Mouse (Mus musculus): ENCODE measurements around the gene Rbm28. TPM values are rescaled to one million over a fixed set of nuclear protein-coding genes. Genes with fewer than 3 reads are reported as not detected.

Gene Rbm28
- total and polyA plus RNA-seq, 3 experiments: 37.6 to 103 (median 56.2) TPM

GRCm38 (mm10) chr6:29118963-29119362 lies 45.8 kb downstream of the Rbm28 start:
- Histone ChIP-seq H3K9me3 (replicated peaks; ENCODE audit: low read length) (no peaks in the 10 kb centered on the region), H3K79me2 (replicated peaks; ENCODE audit: control insufficient read depth, extremely low read depth, insufficient read depth, poor library complexity, severe bottlenecking) (no peaks in the 10 kb centered on the region), H3K4me1 (ENCODE audit: control insufficient read depth in 1 of 2, insufficient read depth in 2 of 2) (peaks cover 0 to 3% of the 10 kb centered on the region in 2 experiments; a peak in 1 of 4 replicates), H3K4me2 (ENCODE audit: insufficient read depth, low read depth, poor library complexity, severe bottlenecking) (no peak overlapping the region), H3K36me3 (replicated peaks in 1 of 2; ENCODE audit: control insufficient read depth in 1 of 2, insufficient read depth in 1 of 2, low read length in 1 of 2) (peaks cover 0 to 8% of the 10 kb centered on the region in 2 experiments), H3K9ac (ENCODE audit: insufficient read depth, low read depth) (no peak overlapping the region), H3K4me3 (replicated peaks in 1 of 3; ENCODE audit: low read depth in 2 of 3, low read length in 2 of 3, poor library complexity in 1 of 3) (no peak overlapping the region), H3K27ac (ENCODE audit: insufficient read depth, low read depth) (no peak overlapping the region), H3K27me3 (replicated peaks) (no peaks in the 10 kb centered on the region)
- in situ Hi-C loops (cut with MboI; ENCODE audit: low pct_ligation_motif_present, low pct_unique_long_range_greater_than_20kb, low sequenced_read_pairs): no loop called here
- TF ChIP-seq HCFC1 (IDR thresholded peaks at IDR 0.05; ENCODE audit: low read depth, low read length) (no peak), MEF2A (IDR thresholded peaks at IDR 0.05; ENCODE audit: borderline replicate concordance, low read depth, low read length) (no peak), JUND (conservative IDR thresholded peaks at IDR 0.05; ENCODE audit: low read depth, low read length) (no peak), RCOR1 (conservative IDR thresholded peaks at IDR 0.05; ENCODE audit: low read depth, low read length) (no peak), USF2 (conservative IDR thresholded peaks at IDR 0.05; ENCODE audit: low read depth, low read length) (no peak), TCF12 (IDR thresholded peaks at IDR 0.05; ENCODE audit: low read depth, low read length) (no peak), NELFE (IDR thresholded peaks at IDR 0.05; ENCODE audit: low read depth, low read length) (no peak), POLR2AphosphoS2 (IDR thresholded peaks at IDR 0.05; ENCODE audit: low read depth, low read length) (no peak), PAX5 (IDR thresholded peaks at IDR 0.05; ENCODE audit: low read length) (no peak), CHD2 (IDR thresholded peaks at IDR 0.05; ENCODE audit: low read length) (no peak), E2F4 (IDR thresholded peaks at IDR 0.05; ENCODE audit: insufficient replicate concordance, low read depth, low read length) (no peak), ETS1 (conservative IDR thresholded peaks at IDR 0.05; ENCODE audit: low read depth, low read length) (no peak), ELF1 (IDR thresholded peaks at IDR 0.05; ENCODE audit: low read depth, low read length) (no peak), SIN3A (IDR thresholded peaks at IDR 0.05; ENCODE audit: low read length) (no peak), TBP (conservative IDR thresholded peaks at IDR 0.05; ENCODE audit: low read depth, low read length) (no peak), NRF1 (IDR thresholded peaks at IDR 0.05; ENCODE audit: low read depth, low read length) (no peak), GABPA (IDR thresholded peaks at IDR 0.05; ENCODE audit: insufficient replicate concordance, low read depth, low read length) (no peak)
- no peak for DNase-seq (ENCODE audit: extremely low read depth)
- dilution Hi-C loops (cut with MboI; ENCODE audit: extremely low pct_ligation_motif_present, extremely low pct_unique_long_range_greater_than_20kb, low sequenced_read_pairs): no loop called here

DNA sequence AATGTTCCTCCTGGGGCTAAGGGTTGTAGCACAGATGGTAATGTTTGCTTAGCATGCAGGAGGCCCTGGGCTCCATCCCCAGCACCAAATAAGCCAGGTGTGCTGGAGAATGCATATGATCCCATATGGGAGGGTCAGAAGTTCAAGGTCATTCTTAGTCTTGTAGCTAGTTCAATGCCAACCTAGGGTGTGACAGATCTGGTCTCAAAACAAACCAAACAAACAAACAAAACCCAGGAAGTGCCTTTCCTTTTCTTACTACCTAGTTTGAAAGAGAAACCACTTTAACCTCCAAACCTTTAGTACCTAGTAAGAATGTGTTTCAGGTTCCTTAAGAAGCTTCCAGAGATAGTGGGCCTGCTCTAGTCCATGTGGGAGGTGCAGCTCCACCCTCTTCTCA lies 46.6 kb downstream of the Rbm28 start:
- H3K27me3 ChIP-seq (replicated peaks): no peaks in the 10 kb centered on the region
- no peaks in the 10 kb centered on the region for H3K79me2 ChIP-seq (replicated peaks; ENCODE audit: control insufficient read depth, extremely low read depth, insufficient read depth, poor library complexity, severe bottlenecking)
- in situ Hi-C loops (cut with MboI; ENCODE audit: low pct_ligation_motif_present, low pct_unique_long_range_greater_than_20kb, low sequenced_read_pairs) (no loop called here), dilution Hi-C loops (cut with MboI; ENCODE audit: extremely low pct_ligation_motif_present, extremely low pct_unique_long_range_greater_than_20kb, low sequenced_read_pairs) (no loop called here)
- no peak overlapping the region for H3K4me3 ChIP-seq (replicated peaks in 1 of 3; ENCODE audit: low read depth in 2 of 3, low read length in 2 of 3, poor library complexity in 1 of 3)
- peaks cover 0 to 3% of the 10 kb centered on the region in 2 experiments; a peak in 1 of 4 replicates for H3K4me1 ChIP-seq (ENCODE audit: control insufficient read depth in 1 of 2, insufficient read depth in 2 of 2)
- H3K36me3 ChIP-seq (replicated peaks in 1 of 2; ENCODE audit: control insufficient read depth in 1 of 2, insufficient read depth in 1 of 2, low read length in 1 of 2): peaks cover 0 to 4% of the 10 kb centered on the region in 2 experiments
- H3K27ac ChIP-seq (ENCODE audit: insufficient read depth, low read depth): no peak overlapping the region
- no peak overlapping the region for H3K9ac ChIP-seq (ENCODE audit: insufficient read depth, low read depth)
- no peak for DNase-seq (ENCODE audit: extremely low read depth)
- H3K4me2 ChIP-seq (ENCODE audit: insufficient read depth, low read depth, poor library complexity, severe bottlenecking): no peak overlapping the region
- no peaks in the 10 kb centered on the region for H3K9me3 ChIP-seq (replicated peaks; ENCODE audit: low read length)
- no peak for TF ChIP-seq MAX (IDR thresholded peaks at IDR 0.05; ENCODE audit: low read length)
- TF ChIP-seq JUN (IDR thresholded peaks at IDR 0.05; ENCODE audit: insufficient read depth, low read depth, low read length): no peak
